Mouse (Mus musculus): ENCODE measurements around the gene Mrpl33. TPM values are rescaled to one million over a fixed set of nuclear protein-coding genes. Genes with fewer than 3 reads are reported as not detected.
A peak's percentile ranks its signal among the peaks of the same experiment; 100 is the strongest.

The Mrpl33 gene
- total and polyA plus RNA-seq, 3 experiments: 47.7 to 332 (median 281) TPM

DNA sequence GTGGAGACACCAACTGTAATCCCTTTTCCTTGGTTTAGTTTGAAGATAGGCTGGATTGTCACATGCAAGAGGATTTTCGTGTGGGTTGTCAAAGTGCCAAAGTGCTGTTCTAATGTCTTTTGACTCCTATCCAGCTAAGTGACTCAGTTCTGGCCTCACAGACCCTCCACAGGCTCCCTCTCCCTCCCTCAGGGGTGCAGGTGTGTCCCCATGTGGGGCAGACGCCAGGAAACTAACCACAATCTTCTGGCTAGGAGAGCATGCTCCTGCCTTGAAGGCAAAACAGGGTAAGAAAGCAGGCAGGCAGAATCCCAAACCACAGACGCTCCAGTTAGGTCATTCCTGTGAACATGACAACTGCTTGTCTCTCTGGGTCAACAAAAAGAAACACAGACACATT, 9.4 kb downstream of the Mrpl33 start:
- WGBS: 30% methylated on average over 3 of the region's 3 CpGs
- H3K79me2 ChIP-seq (replicated peaks; ENCODE audit: control insufficient read depth, insufficient read depth, low read length): no peaks in the 10 kb centered on the region
- H3K4me1 ChIP-seq (ENCODE audit: control insufficient read depth, insufficient read depth, low read length): peaks cover 7% of the 10 kb centered on the region
- H3K4me3 ChIP-seq: no peak overlapping the region
- DNase-seq: peak; percentile 60 to 68
- peaks cover 3% of the 10 kb centered on the region; the same call in 1 of the 2 replicates for H3K36me3 ChIP-seq (ENCODE audit: control insufficient read depth, insufficient read depth, low read length)
- no peak overlapping the region for H3K27ac ChIP-seq
- H3K9ac ChIP-seq (ENCODE audit: low read depth, low read length): no peak overlapping the region
- TF ChIP-seq POLR2A (IDR thresholded peaks at IDR 0.05; ENCODE audit: insufficient read depth, low read depth, low read length): no peak
- TF ChIP-seq EP300 (IDR thresholded peaks at IDR 0.05; ENCODE audit: insufficient read depth, low read depth, low read length): no peak
- no peaks in the 10 kb centered on the region for H3K27me3 ChIP-seq (ENCODE audit: control insufficient read depth, insufficient read depth, low read length)
- intact Hi-C loops (cut with DNase I): no loop called here

DNA sequence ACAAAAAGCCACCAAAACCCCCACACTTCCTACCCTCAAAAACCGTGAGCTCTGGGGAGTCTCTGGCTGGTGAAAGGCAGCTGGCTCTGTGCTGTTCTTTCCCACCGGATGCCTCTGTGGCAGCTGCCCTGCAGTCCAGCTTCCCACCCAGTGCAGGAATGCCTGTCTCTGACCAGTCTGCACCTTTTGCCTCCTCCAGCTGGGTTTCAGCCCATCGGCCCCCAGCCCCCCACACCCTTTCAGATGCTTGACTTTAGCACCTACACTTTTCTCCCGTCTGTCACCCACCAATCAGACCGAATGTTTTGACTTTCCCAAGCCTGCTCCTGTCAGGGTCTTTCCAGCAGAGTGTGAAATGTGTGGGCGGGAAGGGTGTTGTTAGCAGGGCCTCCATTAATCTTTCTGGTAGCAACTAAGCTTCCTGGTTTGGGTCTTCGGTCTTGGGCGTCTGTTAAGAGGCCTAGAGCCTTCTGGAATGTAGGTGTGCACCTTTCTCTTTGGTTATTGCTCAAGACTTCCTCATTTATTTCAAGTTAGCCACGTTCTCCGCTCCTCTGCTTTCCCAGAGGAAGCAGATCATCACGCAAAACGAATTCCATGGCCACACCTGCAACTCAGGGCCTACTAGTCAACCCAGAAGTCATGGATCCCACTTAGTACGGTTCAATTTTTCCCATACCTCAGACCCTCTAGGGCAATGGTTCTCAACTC, 13.8 kb downstream of the Mrpl33 start:
- no peak for TF ChIP-seq POLR2A (IDR thresholded peaks at IDR 0.05; ENCODE audit: insufficient read depth, low read depth, low read length)
- TF ChIP-seq CTCF (IDR thresholded peaks at IDR 0.05): no peak
- TF ChIP-seq EP300 (IDR thresholded peaks at IDR 0.05; ENCODE audit: insufficient read depth, low read depth, low read length): no peak
- 62% methylated on average over 13 of the region's 13 CpGs for WGBS
- peaks cover 10% of the 10 kb centered on the region for H3K36me3 ChIP-seq (ENCODE audit: control insufficient read depth, insufficient read depth, low read length)
- H3K4me3 ChIP-seq: no peak overlapping the region
- no peak overlapping the region for H3K9ac ChIP-seq (ENCODE audit: low read depth, low read length)
- H3K4me1 ChIP-seq (ENCODE audit: control insufficient read depth, insufficient read depth, low read length): peaks cover 4% of the 10 kb centered on the region
- intact Hi-C loops (cut with DNase I): loop anchor here (5.0 kb wide), 2 partner anchors 87 to 527 kb away; partner anchors contain the start of genes Babam2, Fosl2 and Rbks
- no peaks in the 10 kb centered on the region for H3K27me3 ChIP-seq (ENCODE audit: control insufficient read depth, insufficient read depth, low read length)
- no peak for DNase-seq
- H3K27ac ChIP-seq: no peak overlapping the region
- no peaks in the 10 kb centered on the region; the same call in 1 of the 2 replicates for H3K79me2 ChIP-seq (replicated peaks; ENCODE audit: control insufficient read depth, insufficient read depth, low read length)

GRCm38 (mm10) chr5:31611186-31611585, 14.5 kb downstream of the Mrpl33 start:
- no peaks in the 10 kb centered on the region for H3K27me3 ChIP-seq (ENCODE audit: control insufficient read depth, insufficient read depth, low read length)
- H3K79me2 ChIP-seq (replicated peaks; ENCODE audit: control insufficient read depth, insufficient read depth, low read length): no peaks in the 10 kb centered on the region; the same call in 1 of the 2 replicates
- H3K4me3 ChIP-seq: no peak overlapping the region
- no peak for TF ChIP-seq EP300 (IDR thresholded peaks at IDR 0.05; ENCODE audit: insufficient read depth, low read depth, low read length)
- no peak for TF ChIP-seq POLR2A (IDR thresholded peaks at IDR 0.05; ENCODE audit: insufficient read depth, low read depth, low read length)
- TF ChIP-seq CTCF (IDR thresholded peaks at IDR 0.05): no peak
- peaks cover 12% of the 10 kb centered on the region for H3K36me3 ChIP-seq (ENCODE audit: control insufficient read depth, insufficient read depth, low read length)
- DNase-seq: no peak
- intact Hi-C loops (cut with DNase I): loop anchor here (5.0 kb wide), 2 partner anchors 86 to 526 kb away; partner anchors contain the start of genes Babam2, Fosl2 and Rbks
- WGBS: 97% methylated on average over 1 of the region's 1 CpGs
- no peak overlapping the region for H3K9ac ChIP-seq (ENCODE audit: low read depth, low read length)
- no peak overlapping the region for H3K27ac ChIP-seq
- H3K4me1 ChIP-seq (ENCODE audit: control insufficient read depth, insufficient read depth, low read length): peaks cover 4% of the 10 kb centered on the region

GRCm38 (mm10) chr5:31613852-31614286, 17.1 kb downstream of the Mrpl33 start:
- Histone ChIP-seq H3K4me3 (peak overlapping the region; percentile 78), H3K36me3 (ENCODE audit: control insufficient read depth, insufficient read depth, low read length) (peaks cover 14% of the 10 kb centered on the region), H3K4me1 (ENCODE audit: control insufficient read depth, insufficient read depth, low read length) (peaks cover 4% of the 10 kb centered on the region), H3K27me3 (ENCODE audit: control insufficient read depth, insufficient read depth, low read length) (no peaks in the 10 kb centered on the region), H3K79me2 (replicated peaks; ENCODE audit: control insufficient read depth, insufficient read depth, low read length) (no peaks in the 10 kb centered on the region; the same call in 1 of the 2 replicates), H3K27ac (peak overlapping the region; percentile 93), H3K9ac (ENCODE audit: low read depth, low read length) (peak overlapping the region; percentile 75)
- intact Hi-C loops (cut with DNase I): loop anchor here (1.0 to 5.0 kb wide), 4 partner anchors 43 to 523 kb away; partner anchors contain the start of genes Babam2, Fosl2 and Rbks
- TF ChIP-seq POLR2A (IDR thresholded peaks at IDR 0.05; ENCODE audit: insufficient read depth, low read depth, low read length) (peak; percentile 87), CTCF (IDR thresholded peaks at IDR 0.05) (peak; percentile 84), EP300 (IDR thresholded peaks at IDR 0.05; ENCODE audit: insufficient read depth, low read depth, low read length) (peak; percentile 61)
- WGBS: under 1% methylated on average over 37 of the region's 37 CpGs
- peak; percentile 88 to 91 for DNase-seq

GRCm38 (mm10) chr5:31614339-31615025, 17.7 kb downstream of the Mrpl33 start:
- 41% methylated on average over 6 of the region's 6 CpGs for WGBS
- peak overlapping the region; percentile 78 for H3K4me3 ChIP-seq
- peaks cover 14% of the 10 kb centered on the region for H3K36me3 ChIP-seq (ENCODE audit: control insufficient read depth, insufficient read depth, low read length)
- intact Hi-C loops (cut with DNase I): loop anchor here (1.0 to 5.0 kb wide), 4 partner anchors 44 to 523 kb away; partner anchors contain the start of genes Babam2, Fosl2 and Rbks
- H3K27me3 ChIP-seq (ENCODE audit: control insufficient read depth, insufficient read depth, low read length): no peaks in the 10 kb centered on the region
- no peaks in the 10 kb centered on the region; the same call in 1 of the 2 replicates for H3K79me2 ChIP-seq (replicated peaks; ENCODE audit: control insufficient read depth, insufficient read depth, low read length)
- peak overlapping the region; percentile 75 for H3K9ac ChIP-seq (ENCODE audit: low read depth, low read length)
- H3K27ac ChIP-seq: peak overlapping the region; percentile 93
- no peak for TF ChIP-seq POLR2A (IDR thresholded peaks at IDR 0.05; ENCODE audit: insufficient read depth, low read depth, low read length)
- no peak for TF ChIP-seq CTCF (IDR thresholded peaks at IDR 0.05)
- no peak for TF ChIP-seq EP300 (IDR thresholded peaks at IDR 0.05; ENCODE audit: insufficient read depth, low read depth, low read length)
- H3K4me1 ChIP-seq (ENCODE audit: control insufficient read depth, insufficient read depth, low read length): peaks cover 4% of the 10 kb centered on the region
- no peak for DNase-seq
